Mouse (Mus musculus) testis, adult 2 months (tissue): ENCODE results near the gene Robo3. TPM values are rescaled to one million over a fixed set of nuclear protein-coding genes. Genes with fewer than 3 reads are reported as not detected.

Experiments
- H3K27ac ChIP-seq: fragments of 200-500 bp; 2 replicates; pipeline ENCODE4 v1.5.1; 2012; ENCODE audit warnings: low read depth, low read length; ENCODE audit not compliant: control insufficient read depth, insufficient read depth
- H3K27me3 ChIP-seq: fragments of 200-500 bp; 2 replicates; pipeline ENCODE4 v1.6.1; 2012; ENCODE audit warnings: mild to moderate bottlenecking, low read length, moderate library complexity; ENCODE audit not compliant: control insufficient read depth, insufficient read depth
- H3K36me3 ChIP-seq: fragments of 200-500 bp; 2 replicates; pipeline ENCODE4 v1.6.1; 2012; ENCODE audit warnings: mild to moderate bottlenecking, low read length; ENCODE audit not compliant: control insufficient read depth, insufficient read depth
- H3K4me1 ChIP-seq: fragments of 200-500 bp; 2 replicates; pipeline ENCODE4 v1.6.1; 2012; ENCODE audit warnings: low read length; ENCODE audit not compliant: control insufficient read depth, insufficient read depth
- H3K4me3 ChIP-seq: fragments of 200-500 bp; 2 replicates; pipeline ENCODE4 v1.5.1; 2012; ENCODE audit warnings: low read depth, mild to moderate bottlenecking, low read length, moderate library complexity, mixed read lengths; ENCODE audit not compliant: control insufficient read depth
- CTCF ChIP-seq: fragments of 200-500 bp; IDR thresholded peaks from 2 replicates; pipeline ENCODE4 v1.5.1; 2012; ENCODE audit warnings: low read depth, mild to moderate bottlenecking, inconsistent platforms, low read length, moderate library complexity; ENCODE audit not compliant: control insufficient read depth, insufficient read depth, insufficient replicate concordance
- POLR2A ChIP-seq: fragments of 200-500 bp; IDR thresholded peaks from 2 replicates; pipeline ENCODE4 v1.6.1; 2012; ENCODE audit warnings: low read depth, mild to moderate bottlenecking, inconsistent platforms, low read length, moderate library complexity; ENCODE audit not compliant: control insufficient read depth
- polyA plus RNA-seq: library from polyadenylated mRNA; depleted of rRNA; stranded (reverse); fragments of >200 nt; gene quantifications from 2 replicates; pipeline ENCODE4 v1.2.3, GENCODE M21; 2012; rRNA removed

Gene Robo3
- 1.0 and 1.4 TPM in 2 replicates for polyA plus RNA-seq

- Histone ChIP-seq H3K27ac (no peak within 1 kb of the TSS), H3K27me3 (no peaks in the 10 kb centered on the region; the same call in 1 of the 2 replicates), H3K4me3 (no peak within 1 kb of the TSS; the same call in 1 of the 2 replicates), H3K4me1 (peaks cover 13% of the 10 kb centered on the region), H3K36me3 (no peaks in the 10 kb centered on the region)
- TF ChIP-seq CTCF (no peak), POLR2A (no peak)
These were observed at the start of gene Robo3 for GRCm38 (mm10) chr9:37432720-37433421. TSS of gene Robo3 (minus strand) at chr9:37433246.

GRCm38 (mm10) chr9:37474923-37475322, 41.9 kb upstream of the Robo3 start:
- H3K36me3 ChIP-seq: no peaks in the 10 kb centered on the region
- no peaks in the 10 kb centered on the region for H3K27me3 ChIP-seq
- no peaks in the 10 kb centered on the region for H3K4me1 ChIP-seq
- H3K4me3 ChIP-seq: no peak overlapping the region
- no peak overlapping the region for H3K27ac ChIP-seq
- TF ChIP-seq POLR2A (no peak), CTCF (no peak)

DNA sequence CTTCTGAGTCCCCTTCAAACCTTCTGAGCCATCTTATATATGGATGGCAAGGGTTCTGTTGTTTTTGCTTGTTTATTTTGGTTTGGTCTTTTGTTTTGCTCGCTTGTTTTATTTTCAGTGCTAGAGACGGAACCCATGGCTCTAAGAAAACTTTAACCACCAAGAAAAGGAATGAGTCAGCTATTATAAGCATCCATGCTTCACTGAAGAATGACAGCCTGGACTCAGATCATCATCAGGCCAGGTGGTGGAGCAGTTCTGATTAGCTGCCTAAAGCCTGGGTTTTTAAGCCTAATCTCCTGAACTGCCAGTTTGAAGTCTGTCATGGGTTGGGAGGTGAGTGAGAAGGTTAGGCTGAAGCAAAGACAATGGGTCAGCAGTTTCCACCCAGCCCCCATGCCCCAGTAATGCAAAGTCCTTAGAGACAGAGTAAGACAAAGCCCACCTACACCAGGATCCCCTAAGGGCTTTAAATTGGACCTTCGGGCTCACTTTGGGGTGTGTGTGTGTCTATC, 40.6 kb upstream of the Robo3 start:
- no peaks in the 10 kb centered on the region for H3K27me3 ChIP-seq
- no peak for TF ChIP-seq CTCF
- no peak for TF ChIP-seq POLR2A
- H3K4me1 ChIP-seq: no peaks in the 10 kb centered on the region
- H3K4me3 ChIP-seq: no peak overlapping the region
- no peak overlapping the region for H3K27ac ChIP-seq
- H3K36me3 ChIP-seq: no peaks in the 10 kb centered on the region

DNA sequence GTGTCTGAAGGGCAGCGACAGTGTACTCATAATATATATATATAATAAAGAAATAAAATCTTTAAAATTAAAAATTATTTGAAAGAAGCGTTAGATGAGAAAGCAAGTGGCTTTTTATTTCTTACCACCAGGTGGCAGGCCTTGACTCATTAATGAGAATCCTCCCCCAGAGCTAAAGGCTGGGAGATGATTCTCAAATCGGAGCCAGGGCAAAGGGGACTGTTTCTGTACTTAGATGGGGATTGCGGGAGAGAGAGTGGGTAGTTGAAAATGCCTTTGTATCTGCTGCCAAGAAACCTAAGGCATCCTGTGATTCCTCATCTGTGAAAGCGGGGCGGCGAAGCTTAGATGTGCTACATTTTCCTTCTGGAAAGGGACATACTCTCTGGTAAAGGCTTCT, 29.7 kb upstream of the Robo3 start:
- H3K4me3 ChIP-seq: no peak overlapping the region
- no peaks in the 10 kb centered on the region for H3K36me3 ChIP-seq
- H3K27me3 ChIP-seq: no peaks in the 10 kb centered on the region
- TF ChIP-seq CTCF: no peak
- no peak for TF ChIP-seq POLR2A
- peaks cover 9% of the 10 kb centered on the region for H3K4me1 ChIP-seq
- H3K27ac ChIP-seq: no peak overlapping the region

- Histone ChIP-seq H3K4me3 (no peak overlapping the region), H3K27ac (no peak overlapping the region), H3K4me1 (peaks cover 11% of the 10 kb centered on the region), H3K27me3 (no peaks in the 10 kb centered on the region), H3K36me3 (no peaks in the 10 kb centered on the region)
- no peak for TF ChIP-seq POLR2A
- TF ChIP-seq CTCF: no peak
These were observed 28.5 kb upstream of the Robo3 start for GRCm38 (mm10) chr9:37461571-37461970.

DNA sequence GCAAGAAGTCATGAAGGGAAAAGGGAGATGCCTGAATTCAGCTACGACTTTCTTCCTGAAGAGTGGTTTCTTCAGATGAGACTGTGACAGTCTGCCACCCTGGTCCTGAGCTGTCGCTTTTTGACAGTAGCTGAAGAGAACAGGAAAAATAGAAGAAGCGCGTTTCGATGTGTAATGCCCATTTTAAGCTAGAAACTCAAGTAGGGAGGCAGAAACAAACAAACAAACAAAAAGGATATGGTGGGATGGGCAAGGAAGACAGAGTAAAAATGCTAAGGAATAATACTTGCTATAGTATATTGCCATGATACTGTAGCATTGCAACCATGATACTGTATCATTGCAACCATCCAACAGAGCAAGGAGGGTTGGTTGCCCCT, 27.9 kb upstream of the Robo3 start:
- peak overlapping the region; percentile 41 for H3K4me3 ChIP-seq
- peaks cover 14% of the 10 kb centered on the region for H3K4me1 ChIP-seq
- H3K27me3 ChIP-seq: no peaks in the 10 kb centered on the region
- H3K27ac ChIP-seq: no peak overlapping the region
- H3K36me3 ChIP-seq: no peaks in the 10 kb centered on the region
- no peak for TF ChIP-seq CTCF
- TF ChIP-seq POLR2A: no peak

GRCm38 (mm10) chr9:37460043-37460960, 27.3 kb upstream of the Robo3 start:
- Histone ChIP-seq H3K36me3 (no peaks in the 10 kb centered on the region), H3K4me3 (peak overlapping the region; percentile 41), H3K4me1 (peaks cover 14% of the 10 kb centered on the region), H3K27me3 (no peaks in the 10 kb centered on the region), H3K27ac (no peak overlapping the region)
- TF ChIP-seq POLR2A (no peak), CTCF (no peak)
